Mouse (Mus musculus): ENCODE results near the gene Rpl23. TPM values are rescaled to one million over a fixed set of nuclear protein-coding genes. Genes with fewer than 3 reads are reported as not detected.
"Not testable (repeated sequence)": the region's sequence is repeated elsewhere in the genome, so short reads cannot be mapped to it uniquely, and the experiment has no call there.

The Rpl23 gene
- polyA plus RNA-seq, 1 experiment from 2014 or later: 363 TPM

GRCm38 (mm10) chr11:97797369-97798082 is 15.3 kb upstream of the Rpl23 start:
- no peak overlapping the region for H3K9ac ChIP-seq (replicated peaks)
- H3K4me3 ChIP-seq (replicated peaks): no peak overlapping the region
- peaks cover 22% of the 10 kb centered on the region for H3K4me1 ChIP-seq (replicated peaks)
- no peaks in the 10 kb centered on the region for H3K36me3 ChIP-seq
- no peak overlapping the region for H3K27ac ChIP-seq
- peak overlapping the region; percentile 84; the same call in 1 of the 2 replicates for H3K4me2 ChIP-seq (replicated peaks)
- ATAC-seq: no peak
- no peaks in the 10 kb centered on the region for H3K9me3 ChIP-seq
- WGBS: 59% methylated on average over 15 of the region's 15 CpGs
- H3K27me3 ChIP-seq: no peaks in the 10 kb centered on the region

GRCm38 (mm10) chr11:97796910-97797309 is 14.7 kb upstream of the Rpl23 start:
- peaks cover 16% of the 10 kb centered on the region for H3K4me1 ChIP-seq (replicated peaks)
- H3K4me3 ChIP-seq (replicated peaks): no peak overlapping the region
- no peak overlapping the region for H3K9ac ChIP-seq (replicated peaks)
- H3K9me3 ChIP-seq: no peaks in the 10 kb centered on the region
- H3K4me2 ChIP-seq (replicated peaks): no peak overlapping the region
- 5% methylated on average over 6 of the region's 6 CpGs for WGBS
- no peak overlapping the region for H3K27ac ChIP-seq
- ATAC-seq: no peak
- H3K36me3 ChIP-seq: no peaks in the 10 kb centered on the region
- no peaks in the 10 kb centered on the region for H3K27me3 ChIP-seq

GRCm38 (mm10) chr11:97793165-97793564 is 10.9 kb upstream of the Rpl23 start:
- Histone ChIP-seq H3K9ac (replicated peaks) (no peak overlapping the region), H3K4me3 (replicated peaks) (no peak overlapping the region), H3K4me2 (replicated peaks) (no peak overlapping the region), H3K36me3 (no peaks in the 10 kb centered on the region), H3K9me3 (no peaks in the 10 kb centered on the region), H3K4me1 (replicated peaks) (no peaks in the 10 kb centered on the region), H3K27ac (no peak overlapping the region), H3K27me3 (no peaks in the 10 kb centered on the region)
- WGBS: 3% methylated on average over 2 of the region's 2 CpGs
- no peak for ATAC-seq

GRCm38 (mm10) chr11:97790778-97791438 is 8.7 kb upstream of the Rpl23 start:
- not testable (repeated sequence) for H3K4me2 ChIP-seq (replicated peaks); H3K9me3 ChIP-seq; H3K4me3 ChIP-seq (replicated peaks); H3K4me1 ChIP-seq (replicated peaks); H3K36me3 ChIP-seq; H3K27ac ChIP-seq; H3K9ac ChIP-seq (replicated peaks); H3K27me3 ChIP-seq; ATAC-seq
- 85% methylated on average over 2 of the region's 2 CpGs for WGBS

GRCm38 (mm10) chr11:97789727-97790126 is 7.5 kb upstream of the Rpl23 start:
- Histone ChIP-seq H3K4me3 (replicated peaks) (no peak overlapping the region), H3K4me1 (replicated peaks) (no peaks in the 10 kb centered on the region), H3K9ac (replicated peaks) (no peak overlapping the region), H3K4me2 (replicated peaks) (no peak overlapping the region), H3K27me3 (no peaks in the 10 kb centered on the region), H3K36me3 (no peaks in the 10 kb centered on the region), H3K9me3 (no peaks in the 10 kb centered on the region), H3K27ac (no peak overlapping the region)
- ATAC-seq: no peak
- WGBS: 89% methylated on average over 5 of the region's 5 CpGs

GRCm38 (mm10) chr11:97787961-97788360 is 5.7 kb upstream of the Rpl23 start:
- H3K9me3 ChIP-seq: no peaks in the 10 kb centered on the region
- no peak overlapping the region for H3K4me3 ChIP-seq (replicated peaks)
- H3K9ac ChIP-seq (replicated peaks): no peak overlapping the region
- H3K27me3 ChIP-seq: no peaks in the 10 kb centered on the region
- no peak for ATAC-seq
- WGBS: 89% methylated on average over 3 of the region's 3 CpGs
- H3K4me1 ChIP-seq (replicated peaks): peaks cover 5% of the 10 kb centered on the region
- no peak overlapping the region for H3K4me2 ChIP-seq (replicated peaks)
- no peaks in the 10 kb centered on the region for H3K36me3 ChIP-seq
- no peak overlapping the region for H3K27ac ChIP-seq

- Histone ChIP-seq H3K4me2 (replicated peaks) (peak overlapping the region; percentile 70), H3K4me3 (replicated peaks) (peak overlapping the region; percentile 81), H3K36me3 (peaks cover 34% of the 10 kb centered on the region), H3K27me3 (no peaks in the 10 kb centered on the region), H3K27ac (peak overlapping the region; percentile 88), H3K9me3 (no peaks in the 10 kb centered on the region), H3K4me1 (replicated peaks) (peaks cover 29% of the 10 kb centered on the region), H3K9ac (replicated peaks) (peak overlapping the region; percentile 78)
- under 1% methylated on average over 10 of the region's 10 CpGs for WGBS
- no peak; the same call in 1 of the 2 replicates for ATAC-seq
These were observed 293 bp upstream of the Rpl23 start for GRCm38 (mm10) chr11:97782564-97782895.

- H3K4me3 ChIP-seq (replicated peaks): peak overlapping the region; percentile 81
- peak overlapping the region; percentile 79 for H3K4me2 ChIP-seq (replicated peaks)
- H3K9me3 ChIP-seq: no peaks in the 10 kb centered on the region
- H3K27me3 ChIP-seq: no peaks in the 10 kb centered on the region
- H3K4me1 ChIP-seq (replicated peaks): peaks cover 29% of the 10 kb centered on the region
- 2% methylated on average over 11 of the region's 11 CpGs for WGBS
- H3K36me3 ChIP-seq: peaks cover 45% of the 10 kb centered on the region
- peak overlapping the region; percentile 96 for H3K9ac ChIP-seq (replicated peaks)
- peak overlapping the region; percentile 88 for H3K27ac ChIP-seq
- ATAC-seq: no peak
These were observed 782 bp downstream of the Rpl23 start for GRCm38 (mm10) chr11:97781478-97781831.

- H3K4me3 ChIP-seq (replicated peaks): peak overlapping the region; percentile 81
- H3K4me2 ChIP-seq (replicated peaks): peak overlapping the region; percentile 79
- no peak for ATAC-seq
- peaks cover 58% of the 10 kb centered on the region for H3K36me3 ChIP-seq
- peaks cover 29% of the 10 kb centered on the region for H3K4me1 ChIP-seq (replicated peaks)
- H3K9ac ChIP-seq (replicated peaks): peak overlapping the region; percentile 96
- H3K27ac ChIP-seq: no peak overlapping the region
- no peaks in the 10 kb centered on the region for H3K9me3 ChIP-seq
- WGBS: 91% methylated on average over 2 of the region's 2 CpGs
- H3K27me3 ChIP-seq: no peaks in the 10 kb centered on the region
These were observed 2.1 kb downstream of the Rpl23 start for GRCm38 (mm10) chr11:97779968-97780701.

GRCm38 (mm10) chr11:97778918-97779317 is 3.3 kb downstream of the Rpl23 start:
- no peaks in the 10 kb centered on the region for H3K9me3 ChIP-seq
- H3K4me2 ChIP-seq (replicated peaks): no peak overlapping the region
- no peaks in the 10 kb centered on the region for H3K27me3 ChIP-seq
- peaks cover 62% of the 10 kb centered on the region for H3K36me3 ChIP-seq
- no peak overlapping the region for H3K27ac ChIP-seq
- peaks cover 29% of the 10 kb centered on the region for H3K4me1 ChIP-seq (replicated peaks)
- H3K4me3 ChIP-seq (replicated peaks): no peak overlapping the region
- ATAC-seq: no peak
- WGBS: 98% methylated on average over 1 of the region's 1 CpGs
- H3K9ac ChIP-seq (replicated peaks): no peak overlapping the region

- Histone ChIP-seq H3K9me3 (no peaks in the 10 kb centered on the region), H3K27ac (no peak overlapping the region), H3K27me3 (no peaks in the 10 kb centered on the region), H3K36me3 (peaks cover 62% of the 10 kb centered on the region), H3K4me1 (replicated peaks) (peaks cover 21% of the 10 kb centered on the region), H3K4me2 (replicated peaks) (no peak overlapping the region), H3K9ac (replicated peaks) (no peak overlapping the region), H3K4me3 (replicated peaks) (no peak overlapping the region)
- no peak for ATAC-seq
- 47% methylated on average over 2 of the region's 2 CpGs for WGBS
These were observed 5.1 kb downstream of the Rpl23 start for GRCm38 (mm10) chr11:97777129-97777529.

GRCm38 (mm10) chr11:97776497-97777128 is 5.6 kb downstream of the Rpl23 start:
- ATAC-seq: no peak
- WGBS: 60% methylated on average over 5 of the region's 5 CpGs

More at GRCm38 (mm10) chr11:97776497-97777128, 5.6 kb downstream of the Rpl23 start:
- Histone ChIP-seq H3K4me3 (replicated peaks) (no peak overlapping the region), H3K27ac (no peak overlapping the region), H3K36me3 (peaks cover 62% of the 10 kb centered on the region), H3K9me3 (no peaks in the 10 kb centered on the region), H3K9ac (replicated peaks) (no peak overlapping the region), H3K4me2 (replicated peaks) (no peak overlapping the region), H3K4me1 (replicated peaks) (peaks cover 21% of the 10 kb centered on the region), H3K27me3 (no peaks in the 10 kb centered on the region)
